Mouse (Mus musculus) hindbrain, postnatal 0 days (tissue): Measurements from ENCODE around the gene Tgfbrap1. TPM values are rescaled to one million over a fixed set of nuclear protein-coding genes. Genes with fewer than 3 reads are reported as not detected.
A peak's percentile ranks its signal among the peaks of the same experiment; 100 is the strongest.
"Not testable (repeated sequence)": the region's sequence is repeated elsewhere in the genome, so short reads cannot be mapped to it uniquely, and the experiment has no call there.

Source experiments
- ATAC-seq: fragments of 200-750 bp; cut with Nextera tagmentation; 2 replicates; pipeline ENCODE4 v1.8.0; 2017; ENCODE audit warnings: mild to moderate bottlenecking, moderate TSS enrichment, moderate library complexity
- DNase-seq: peaks from one replicate; pipeline ENCODE4 v3.0.0-alpha.2; 2015; ENCODE audit warnings: low spot score
- H3K27ac ChIP-seq: fragments of 300-500 bp; sonication (generic); 2 replicates; pipeline ENCODE4 v1.5.1; 2014; ENCODE audit warnings: mild to moderate bottlenecking
- H3K27me3 ChIP-seq: fragments of 300-500 bp; sonication (generic); 2 replicates; pipeline ENCODE4 v1.6.1; 2014; ENCODE audit warnings: low read length, mixed read lengths; ENCODE audit not compliant: insufficient read depth
- H3K36me3 ChIP-seq: fragments of 300-500 bp; sonication (generic); 2 replicates; pipeline ENCODE4 v1.6.1; 2014; ENCODE audit warnings: low read length, mixed read lengths; ENCODE audit not compliant: insufficient read depth
- H3K4me1 ChIP-seq: fragments of 300-500 bp; sonication (generic); 2 replicates; pipeline ENCODE4 v1.6.1; 2014; ENCODE audit warnings: antibody characterized with exemption, low read length, mixed read lengths; ENCODE audit not compliant: insufficient read depth
- H3K4me2 ChIP-seq: fragments of 300-500 bp; sonication (generic); 2 replicates; pipeline ENCODE4 v1.6.1; 2014; ENCODE audit warnings: low read depth, mild to moderate bottlenecking, low read length, moderate library complexity, mixed read lengths
- H3K4me3 ChIP-seq: fragments of 300-500 bp; sonication (generic); 2 replicates; pipeline ENCODE4 v1.5.1; 2014; ENCODE audit warnings: low read length
- H3K9ac ChIP-seq: fragments of 300-500 bp; sonication (generic); replicated peaks from 2 replicates; pipeline ENCODE4 v1.6.1; 2014; ENCODE audit warnings: mild to moderate bottlenecking, low read length, moderate library complexity, mixed read lengths
- H3K9me3 ChIP-seq: fragments of 300-500 bp; sonication (generic); 2 replicates; pipeline ENCODE4 v1.6.1; 2016; ENCODE audit warnings: low read length, mixed read lengths
- CTCF ChIP-seq: IDR thresholded peaks from 2 replicates; pipeline ENCODE4 v1.5.1; 2016; ENCODE audit warnings: antibody characterized with exemption, control low read depth, low read depth
- WGBS: fragments of 180-500 bp; shearing (Covaris S2); extraction: QIAGEN DNeasy Blood & Tissue Kit; methylation state at CpG from one replicate; pipeline ENCODE4 v1.1.7; 2014; 5-methylcytosine and 5-hydroxymethylcytosine counted together
- microRNA-seq, 2 experiments: library from miRNA; unstranded; fragments of <30 nt; microRNA quantifications; one replicate each; pipeline ENCODE4; 2016
- polyA plus RNA-seq: library from polyadenylated mRNA; unstranded; fragments of >200 nt; fragmentation: Nextera tagmentation; extraction: Ambion mirVana; gene quantifications from 2 replicates; pipeline ENCODE4 v1.2.1, GENCODE M21; 2015
- total RNA-seq: library from RNA; depleted of rRNA; stranded (reverse); fragments of >200 nt; gene quantifications from 2 replicates; pipeline ENCODE4 v1.2.3, GENCODE M21; 2014; rRNA removed

The Tgfbrap1 gene
- total and polyA plus RNA-seq, 2 experiments from 2014 or later = 13.6 to 42.1 TPM

- Histone ChIP-seq H3K9ac (no peak overlapping the region), H3K9me3 (no peaks in the 10 kb centered on the region), H3K27me3 (no peaks in the 10 kb centered on the region), H3K4me3 (no peak overlapping the region), H3K4me1 (no peaks in the 10 kb centered on the region), H3K27ac (no peak overlapping the region), H3K4me2 (no peak overlapping the region), H3K36me3 (peaks cover 12% of the 10 kb centered on the region)
- 66% methylated on average over 14 of the region's 14 CpGs for WGBS
- ATAC-seq (no peak), DNase-seq (peak; percentile 25)
- TF ChIP-seq CTCF = no peak
Measured at GRCm38 (mm10) chr1:43045204-43045982, 53.0 kb downstream of the Tgfbrap1 start.

- no peak overlapping the region for H3K9ac ChIP-seq
- 48% methylated on average over 6 of the region's 6 CpGs for WGBS
- peak; percentile 52 for TF ChIP-seq CTCF
Measured at GRCm38 (mm10) chr1:43042271-43042670, 56.2 kb downstream of the Tgfbrap1 start.

GRCm38 (mm10) chr1:43036014-43036413 is 62.4 kb downstream of the Tgfbrap1 start:
- Histone ChIP-seq H3K4me1 (no peaks in the 10 kb centered on the region), H3K4me3 (no peak overlapping the region), H3K9ac (no peak overlapping the region), H3K36me3 (no peaks in the 10 kb centered on the region; the same call in 1 of the 2 replicates), H3K9me3 (no peaks in the 10 kb centered on the region), H3K4me2 (no peak overlapping the region), H3K27me3 (no peaks in the 10 kb centered on the region), H3K27ac (no peak overlapping the region)
- WGBS = 84% methylated on average over 7 of the region's 7 CpGs
- no peak for DNase-seq
- ATAC-seq = no peak
- no peak for TF ChIP-seq CTCF

More at GRCm38 (mm10) chr1:43042271-43042670, 56.2 kb downstream of the Tgfbrap1 start:
- no peaks in the 10 kb centered on the region for H3K9me3 ChIP-seq
- H3K27me3 ChIP-seq = no peaks in the 10 kb centered on the region
- no peaks in the 10 kb centered on the region for H3K4me1 ChIP-seq
- no peaks in the 10 kb centered on the region for H3K36me3 ChIP-seq
- no peak overlapping the region for H3K27ac ChIP-seq
- ATAC-seq (peak; percentile 43), DNase-seq (peak; percentile 66)
- H3K4me2 ChIP-seq = no peak overlapping the region
- H3K4me3 ChIP-seq = no peak overlapping the region

GRCm38 (mm10) chr1:43015153-43015685 is 83.2 kb downstream of the Tgfbrap1 start:
- not testable (repeated sequence) for H3K9ac ChIP-seq, H3K27ac ChIP-seq, H3K4me3 ChIP-seq, H3K4me1 ChIP-seq, ATAC-seq, DNase-seq, H3K36me3 ChIP-seq, H3K9me3 ChIP-seq, H3K4me2 ChIP-seq, H3K27me3 ChIP-seq
- WGBS = 90% methylated on average over 7 of the region's 7 CpGs

- no peaks in the 10 kb centered on the region for H3K36me3 ChIP-seq
- no peak overlapping the region for H3K9ac ChIP-seq
- no peak for TF ChIP-seq CTCF
- H3K4me3 ChIP-seq = no peak overlapping the region
- ATAC-seq (no peak), DNase-seq (no peak)
- H3K4me1 ChIP-seq = no peaks in the 10 kb centered on the region; the same call in 1 of the 2 replicates
- H3K4me2 ChIP-seq = no peak overlapping the region
- H3K9me3 ChIP-seq = no peaks in the 10 kb centered on the region
- H3K27me3 ChIP-seq = no peaks in the 10 kb centered on the region
- 90% methylated on average over 4 of the region's 4 CpGs for WGBS
- H3K27ac ChIP-seq = no peak overlapping the region
Measured at GRCm38 (mm10) chr1:43010461-43010860, 88.0 kb downstream of the Tgfbrap1 start.

- Histone ChIP-seq H3K4me1 (no peaks in the 10 kb centered on the region; the same call in 1 of the 2 replicates), H3K4me2 (peak overlapping the region; percentile 53), H3K4me3 (peak overlapping the region; percentile 13; the same call in 1 of the 2 replicates), H3K27ac (peak overlapping the region; percentile 58; the same call in 1 of the 2 replicates), H3K9ac (no peak overlapping the region), H3K27me3 (no peaks in the 10 kb centered on the region), H3K9me3 (no peaks in the 10 kb centered on the region), H3K36me3 (no peaks in the 10 kb centered on the region)
- ATAC-seq = peak; percentile 48; the same call in 1 of the 2 replicates
- no peak for TF ChIP-seq CTCF
- DNase-seq = no peak
- 57% methylated on average over 4 of the region's 4 CpGs for WGBS
Measured at GRCm38 (mm10) chr1:43006524-43006923, 91.9 kb downstream of the Tgfbrap1 start.

GRCm38 (mm10) chr1:43006051-43006514 is 92.4 kb downstream of the Tgfbrap1 start:
- no peak overlapping the region; the same call in 1 of the 2 replicates for H3K9ac ChIP-seq
- H3K4me1 ChIP-seq = no peaks in the 10 kb centered on the region; the same call in 1 of the 2 replicates
- H3K4me3 ChIP-seq = peak overlapping the region; percentile 13
- ATAC-seq (peak; percentile 95), DNase-seq (peak; percentile 63)
- TF ChIP-seq CTCF = no peak
- H3K36me3 ChIP-seq = no peaks in the 10 kb centered on the region
- no peaks in the 10 kb centered on the region for H3K27me3 ChIP-seq
- H3K9me3 ChIP-seq = no peaks in the 10 kb centered on the region
- H3K4me2 ChIP-seq = peak overlapping the region; percentile 53
- peak overlapping the region; percentile 58; the same call in 1 of the 2 replicates for H3K27ac ChIP-seq
- WGBS = 7% methylated on average over 13 of the region's 13 CpGs

Small RNA genes within 50 kb of the gene (microRNA-seq; reads per million reads assigned to microRNA genes)
- 0 reads per million in 2 experiments for gene Gm24001

Other genes starting within 250 kb of the Tgfbrap1 start
- gene Mrps9, start 247.4 kb downstream of the Tgfbrap1 start, total RNA-seq = 21.2 and 27.8 TPM in 2 replicates
- 33.6 and 36.9 TPM in 2 replicates for gene Mrps9, start 247.4 kb downstream of the Tgfbrap1 start, polyA plus RNA-seq
- gene Gpr45, start 145.8 kb downstream of the Tgfbrap1 start, total RNA-seq = 14.6 and 19.9 TPM in 2 replicates
- 8.4 and 10.4 TPM in 2 replicates for gene Gpr45, start 145.8 kb downstream of the Tgfbrap1 start, polyA plus RNA-seq
- gene AI597479, start 73 bp upstream of the Tgfbrap1 start, total RNA-seq = 20.7 and 22.8 TPM in 2 replicates
- gene AI597479, start 73 bp upstream of the Tgfbrap1 start, polyA plus RNA-seq = 28.8 and 29.5 TPM in 2 replicates
- 29.7 and 37.7 TPM in 2 replicates for gene Fhl2, start 98.3 kb upstream of the Tgfbrap1 start, total RNA-seq
- gene Fhl2, start 98.3 kb upstream of the Tgfbrap1 start, polyA plus RNA-seq = 24.5 and 25.6 TPM in 2 replicates